Mouse (Mus musculus) neural tube, embryonic 12.5 days (tissue): Measurements from ENCODE around the gene Hexa. TPM values are rescaled to one million over a fixed set of nuclear protein-coding genes. Genes with fewer than 3 reads are reported as not detected.

ENCODE experiments used
- ATAC-seq: fragments of 200-750 bp; cut with Nextera tagmentation; 2 replicates; pipeline ENCODE4 v1.8.0; 2017; ENCODE audit warnings: low read depth, mild to moderate bottlenecking, moderate TSS enrichment, moderate library complexity; ENCODE audit not compliant: low FRiP score
- H3K27ac ChIP-seq: fragments of 300-500 bp; sonication (generic); 2 replicates; pipeline ENCODE4 v1.5.1; 2016
- H3K27me3 ChIP-seq: fragments of 300-500 bp; sonication (generic); replicated peaks from 2 replicates; pipeline ENCODE4 v1.6.1; 2016; ENCODE audit warnings: mild to moderate bottlenecking
- H3K36me3 ChIP-seq: fragments of 300-500 bp; sonication (generic); 2 replicates; pipeline ENCODE4 v1.6.1; 2016; ENCODE audit warnings: mild to moderate bottlenecking
- H3K4me1 ChIP-seq: fragments of 300-500 bp; sonication (generic); 2 replicates; pipeline ENCODE4 v1.6.1; 2016
- H3K4me2 ChIP-seq: fragments of 300-500 bp; sonication (generic); replicated peaks from 2 replicates; pipeline ENCODE4 v1.6.1; 2016; ENCODE audit warnings: mild to moderate bottlenecking
- H3K4me3 ChIP-seq: fragments of 300-500 bp; sonication (generic); 2 replicates; pipeline ENCODE4 v1.5.1; 2016
- H3K9ac ChIP-seq: fragments of 300-500 bp; sonication (generic); 2 replicates; pipeline ENCODE4 v1.6.1; 2016; ENCODE audit warnings: mild to moderate bottlenecking
- H3K9me3 ChIP-seq: fragments of 300-500 bp; sonication (generic); 2 replicates; pipeline ENCODE4 v1.6.1; 2016; ENCODE audit warnings: mild to moderate bottlenecking
- WGBS: fragments of 180-500 bp; shearing (Covaris S2); methylation state at CpG from one replicate; pipeline ENCODE4 v1.1.7; 2016; 5-methylcytosine and 5-hydroxymethylcytosine counted together
- polyA plus RNA-seq: library from polyadenylated mRNA; unstranded; fragments of >200 nt; fragmentation: Nextera tagmentation; extraction: Ambion mirVana; gene quantifications from 2 replicates; pipeline ENCODE4 v1.2.1, GENCODE M21; 2016

Gene Hexa
- polyA plus RNA-seq, 1 experiment from 2014 or later = 53.0 TPM

- no peaks in the 10 kb centered on the region for H3K27me3 ChIP-seq
- no peak overlapping the region for H3K4me3 ChIP-seq
- no peaks in the 10 kb centered on the region for H3K36me3 ChIP-seq
- no peaks in the 10 kb centered on the region for H3K4me1 ChIP-seq
- H3K9ac ChIP-seq = no peak overlapping the region
- no peaks in the 10 kb centered on the region for H3K9me3 ChIP-seq
- no peak overlapping the region for H3K4me2 ChIP-seq
- no peak overlapping the region for H3K27ac ChIP-seq
- 69% methylated on average over 4 of the region's 4 CpGs for WGBS
- no peak for ATAC-seq
These were observed 5.5 kb upstream of the Hexa start for GRCm38 (mm10) chr9:59533889-59534288.

GRCm38 (mm10) chr9:59537651-59538050 is 1.7 kb upstream of the Hexa start:
- ATAC-seq = no peak
- WGBS = 89% methylated on average over 3 of the region's 3 CpGs
- H3K4me3 ChIP-seq = no peak overlapping the region
- H3K4me1 ChIP-seq = peaks cover 20% of the 10 kb centered on the region; the same call in 1 of the 2 replicates
- no peak overlapping the region for H3K4me2 ChIP-seq
- H3K9me3 ChIP-seq = no peaks in the 10 kb centered on the region
- H3K9ac ChIP-seq = no peak overlapping the region
- no peaks in the 10 kb centered on the region for H3K36me3 ChIP-seq
- H3K27me3 ChIP-seq = no peaks in the 10 kb centered on the region
- no peak overlapping the region for H3K27ac ChIP-seq

- Histone ChIP-seq H3K4me1 (peaks cover 20% of the 10 kb centered on the region; the same call in 1 of the 2 replicates), H3K27ac (no peak overlapping the region), H3K4me2 (no peak overlapping the region; the same call in 1 of the 2 replicates), H3K27me3 (no peaks in the 10 kb centered on the region), H3K36me3 (no peaks in the 10 kb centered on the region), H3K4me3 (no peak overlapping the region), H3K9me3 (no peaks in the 10 kb centered on the region), H3K9ac (no peak overlapping the region)
- 83% methylated on average over 6 of the region's 6 CpGs for WGBS
- ATAC-seq = no peak
These were observed 2.3 kb downstream of the Hexa start for GRCm38 (mm10) chr9:59541617-59542016.

GRCm38 (mm10) chr9:59542766-59543324 is 3.5 kb downstream of the Hexa start:
- Histone ChIP-seq H3K36me3 (no peaks in the 10 kb centered on the region), H3K4me3 (no peak overlapping the region), H3K9me3 (no peaks in the 10 kb centered on the region)

GRCm38 (mm10) chr9:59544739-59545138 is 5.4 kb downstream of the Hexa start:
- H3K27me3 ChIP-seq = no peaks in the 10 kb centered on the region
- 85% methylated on average over 5 of the region's 5 CpGs for WGBS
- peaks cover 11% of the 10 kb centered on the region; the same call in 1 of the 2 replicates for H3K4me1 ChIP-seq
- no peak overlapping the region for H3K4me2 ChIP-seq
- ATAC-seq = no peak
- no peak overlapping the region for H3K9ac ChIP-seq
- no peaks in the 10 kb centered on the region for H3K9me3 ChIP-seq
- H3K27ac ChIP-seq = no peak overlapping the region
- H3K36me3 ChIP-seq = no peaks in the 10 kb centered on the region
- no peak overlapping the region for H3K4me3 ChIP-seq

More at GRCm38 (mm10) chr9:59542766-59543324, 3.5 kb downstream of the Hexa start:
- Histone ChIP-seq H3K4me1 (peaks cover 20% of the 10 kb centered on the region; the same call in 1 of the 2 replicates), H3K27ac (no peak overlapping the region), H3K4me2 (no peak overlapping the region), H3K27me3 (no peaks in the 10 kb centered on the region), H3K9ac (no peak overlapping the region)
- no peak for ATAC-seq

GRCm38 (mm10) chr9:59547869-59548268 is 8.5 kb downstream of the Hexa start:
- no peaks in the 10 kb centered on the region for H3K4me1 ChIP-seq
- no peaks in the 10 kb centered on the region for H3K27me3 ChIP-seq
- H3K9ac ChIP-seq = no peak overlapping the region
- H3K9me3 ChIP-seq = no peaks in the 10 kb centered on the region
- 90% methylated on average over 1 of the region's 1 CpGs for WGBS
- H3K4me3 ChIP-seq = no peak overlapping the region
- H3K36me3 ChIP-seq = no peaks in the 10 kb centered on the region
- H3K27ac ChIP-seq = no peak overlapping the region
- ATAC-seq = no peak
- no peak overlapping the region for H3K4me2 ChIP-seq

- 66% methylated on average over 2 of the region's 2 CpGs for WGBS
- Histone ChIP-seq H3K4me3 (no peak overlapping the region), H3K36me3 (no peaks in the 10 kb centered on the region), H3K4me2 (no peak overlapping the region), H3K9me3 (no peaks in the 10 kb centered on the region), H3K9ac (no peak overlapping the region), H3K27ac (no peak overlapping the region), H3K4me1 (no peaks in the 10 kb centered on the region), H3K27me3 (no peaks in the 10 kb centered on the region)
- no peak for ATAC-seq
These were observed 9.7 kb downstream of the Hexa start for GRCm38 (mm10) chr9:59548961-59549487.

- Histone ChIP-seq H3K4me3 (no peak overlapping the region), H3K27ac (no peak overlapping the region), H3K4me1 (no peaks in the 10 kb centered on the region), H3K36me3 (peaks cover 9% of the 10 kb centered on the region), H3K4me2 (no peak overlapping the region), H3K9me3 (no peaks in the 10 kb centered on the region), H3K9ac (no peak overlapping the region), H3K27me3 (no peaks in the 10 kb centered on the region)
- ATAC-seq = no peak
- WGBS = 90% methylated on average over 4 of the region's 4 CpGs
These were observed 10.7 kb downstream of the Hexa start for GRCm38 (mm10) chr9:59550077-59550476.

- Histone ChIP-seq H3K4me2 (no peak overlapping the region), H3K27me3 (no peaks in the 10 kb centered on the region), H3K9ac (no peak overlapping the region), H3K27ac (no peak overlapping the region), H3K9me3 (no peaks in the 10 kb centered on the region), H3K4me1 (no peaks in the 10 kb centered on the region), H3K4me3 (no peak overlapping the region), H3K36me3 (peaks cover 15% of the 10 kb centered on the region)
- 87% methylated on average over 5 of the region's 5 CpGs for WGBS
- ATAC-seq = no peak
These were observed 11.7 kb downstream of the Hexa start for GRCm38 (mm10) chr9:59551017-59551416.

- Histone ChIP-seq H3K9ac (no peak overlapping the region), H3K27me3 (no peaks in the 10 kb centered on the region), H3K36me3 (peaks cover 15% of the 10 kb centered on the region), H3K4me3 (no peak overlapping the region), H3K4me1 (no peaks in the 10 kb centered on the region), H3K4me2 (no peak overlapping the region), H3K27ac (no peak overlapping the region), H3K9me3 (no peaks in the 10 kb centered on the region)
- WGBS = 82% methylated on average over 3 of the region's 3 CpGs
- no peak for ATAC-seq
These were observed 12.3 kb downstream of the Hexa start for GRCm38 (mm10) chr9:59551620-59552031.

GRCm38 (mm10) chr9:59552610-59553009 is 13.3 kb downstream of the Hexa start:
- WGBS = 88% methylated on average over 5 of the region's 5 CpGs
- H3K27me3 ChIP-seq = no peaks in the 10 kb centered on the region
- no peak overlapping the region for H3K4me3 ChIP-seq
- H3K4me2 ChIP-seq = no peak overlapping the region
- H3K27ac ChIP-seq = no peak overlapping the region
- peaks cover 25% of the 10 kb centered on the region for H3K36me3 ChIP-seq
- H3K9ac ChIP-seq = no peak overlapping the region
- no peak for ATAC-seq
- H3K9me3 ChIP-seq = no peaks in the 10 kb centered on the region
- H3K4me1 ChIP-seq = no peaks in the 10 kb centered on the region

GRCm38 (mm10) chr9:59553719-59554118 is 14.4 kb downstream of the Hexa start:
- ATAC-seq = no peak
- H3K4me3 ChIP-seq = no peak overlapping the region
- no peaks in the 10 kb centered on the region for H3K9me3 ChIP-seq
- peaks cover 36% of the 10 kb centered on the region for H3K36me3 ChIP-seq
- no peaks in the 10 kb centered on the region for H3K27me3 ChIP-seq
- WGBS = 89% methylated on average over 4 of the region's 4 CpGs
- H3K9ac ChIP-seq = no peak overlapping the region
- H3K27ac ChIP-seq = no peak overlapping the region
- no peaks in the 10 kb centered on the region for H3K4me1 ChIP-seq
- H3K4me2 ChIP-seq = no peak overlapping the region

GRCm38 (mm10) chr9:59565600-59565999 is 26.3 kb downstream of the Hexa start:
- no peak overlapping the region for H3K4me3 ChIP-seq
- peaks cover 35% of the 10 kb centered on the region for H3K36me3 ChIP-seq
- no peaks in the 10 kb centered on the region for H3K9me3 ChIP-seq
- no peak overlapping the region for H3K4me2 ChIP-seq
- ATAC-seq = no peak
- 0 out of 2 replicates have a peak, but pooled peaks cover 3% of the 10 kb centered on the region for H3K4me1 ChIP-seq
- H3K27me3 ChIP-seq = no peaks in the 10 kb centered on the region
- no peak overlapping the region for H3K27ac ChIP-seq
- WGBS = 32% methylated on average over 4 of the region's 4 CpGs
- no peak overlapping the region for H3K9ac ChIP-seq
